Mouse (Mus musculus) hindbrain, postnatal 0 days (tissue): Measurements from ENCODE around the gene Prkaa2. TPM values are rescaled to one million over a fixed set of nuclear protein-coding genes. Genes with fewer than 3 reads are reported as not detected.
A peak's percentile ranks its signal among the peaks of the same experiment; 100 is the strongest.

Source experiments
- ATAC-seq: fragments of 200-750 bp; cut with Nextera tagmentation; 2 replicates; pipeline ENCODE4 v1.8.0; 2017; ENCODE audit warnings: mild to moderate bottlenecking, moderate TSS enrichment, moderate library complexity
- DNase-seq: peaks from one replicate; pipeline ENCODE4 v3.0.0-alpha.2; 2015; ENCODE audit warnings: low spot score
- H3K27ac ChIP-seq: fragments of 300-500 bp; sonication (generic); 2 replicates; pipeline ENCODE4 v1.5.1; 2014; ENCODE audit warnings: mild to moderate bottlenecking
- H3K27me3 ChIP-seq: fragments of 300-500 bp; sonication (generic); 2 replicates; pipeline ENCODE4 v1.6.1; 2014; ENCODE audit warnings: low read length, mixed read lengths; ENCODE audit not compliant: insufficient read depth
- H3K36me3 ChIP-seq: fragments of 300-500 bp; sonication (generic); 2 replicates; pipeline ENCODE4 v1.6.1; 2014; ENCODE audit warnings: low read length, mixed read lengths; ENCODE audit not compliant: insufficient read depth
- H3K4me1 ChIP-seq: fragments of 300-500 bp; sonication (generic); 2 replicates; pipeline ENCODE4 v1.6.1; 2014; ENCODE audit warnings: antibody characterized with exemption, low read length, mixed read lengths; ENCODE audit not compliant: insufficient read depth
- H3K4me2 ChIP-seq: fragments of 300-500 bp; sonication (generic); 2 replicates; pipeline ENCODE4 v1.6.1; 2014; ENCODE audit warnings: low read depth, mild to moderate bottlenecking, low read length, moderate library complexity, mixed read lengths
- H3K4me3 ChIP-seq: fragments of 300-500 bp; sonication (generic); 2 replicates; pipeline ENCODE4 v1.5.1; 2014; ENCODE audit warnings: low read length
- H3K9ac ChIP-seq: fragments of 300-500 bp; sonication (generic); replicated peaks from 2 replicates; pipeline ENCODE4 v1.6.1; 2014; ENCODE audit warnings: mild to moderate bottlenecking, low read length, moderate library complexity, mixed read lengths
- H3K9me3 ChIP-seq: fragments of 300-500 bp; sonication (generic); 2 replicates; pipeline ENCODE4 v1.6.1; 2016; ENCODE audit warnings: low read length, mixed read lengths
- CTCF ChIP-seq: IDR thresholded peaks from 2 replicates; pipeline ENCODE4 v1.5.1; 2016; ENCODE audit warnings: antibody characterized with exemption, control low read depth, low read depth
- WGBS: fragments of 180-500 bp; shearing (Covaris S2); extraction: QIAGEN DNeasy Blood & Tissue Kit; methylation state at CpG from one replicate; pipeline ENCODE4 v1.1.7; 2014; 5-methylcytosine and 5-hydroxymethylcytosine counted together
- polyA plus RNA-seq: library from polyadenylated mRNA; unstranded; fragments of >200 nt; fragmentation: Nextera tagmentation; extraction: Ambion mirVana; gene quantifications from 2 replicates; pipeline ENCODE4 v1.2.1, GENCODE M21; 2015
- total RNA-seq: library from RNA; depleted of rRNA; stranded (reverse); fragments of >200 nt; gene quantifications from 2 replicates; pipeline ENCODE4 v1.2.3, GENCODE M21; 2014

Prkaa2 gene
- total and polyA plus RNA-seq, 2 experiments from 2014 or later, result 13.2 to 16.9 TPM

DNA sequence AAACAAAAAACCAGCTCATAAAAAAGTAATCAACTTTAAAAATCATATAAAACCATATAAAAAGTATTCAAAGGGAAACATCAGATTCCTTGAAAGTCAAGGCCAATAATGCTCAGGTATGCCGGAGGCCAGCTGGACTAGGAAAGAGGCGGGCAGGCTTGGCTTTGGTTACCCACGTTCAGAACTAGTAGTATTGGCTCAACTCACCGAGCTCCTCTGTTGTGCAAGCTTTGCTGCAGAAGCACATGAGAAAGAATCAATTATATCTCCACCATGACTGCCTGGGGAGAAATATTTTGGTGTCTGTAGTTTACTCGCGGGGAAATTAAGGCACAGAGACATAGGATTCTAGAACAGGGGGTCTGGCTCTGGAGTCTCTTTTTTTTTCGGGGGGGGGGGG lies 46.6 kb upstream of the Prkaa2 start:
- Histone ChIP-seq H3K36me3 (no peaks in the 10 kb centered on the region), H3K27me3 (no peaks in the 10 kb centered on the region), H3K27ac (no peak overlapping the region), H3K4me1 (no peaks in the 10 kb centered on the region), H3K9me3 (no peaks in the 10 kb centered on the region), H3K4me2 (peak overlapping the region; percentile 84; the same call in 1 of the 2 replicates), H3K9ac (no peak overlapping the region), H3K4me3 (no peak overlapping the region)
- no peak for TF ChIP-seq CTCF
- ATAC-seq (no peak), DNase-seq (no peak)
- 74% methylated on average over 7 of the region's 7 CpGs for WGBS

DNA sequence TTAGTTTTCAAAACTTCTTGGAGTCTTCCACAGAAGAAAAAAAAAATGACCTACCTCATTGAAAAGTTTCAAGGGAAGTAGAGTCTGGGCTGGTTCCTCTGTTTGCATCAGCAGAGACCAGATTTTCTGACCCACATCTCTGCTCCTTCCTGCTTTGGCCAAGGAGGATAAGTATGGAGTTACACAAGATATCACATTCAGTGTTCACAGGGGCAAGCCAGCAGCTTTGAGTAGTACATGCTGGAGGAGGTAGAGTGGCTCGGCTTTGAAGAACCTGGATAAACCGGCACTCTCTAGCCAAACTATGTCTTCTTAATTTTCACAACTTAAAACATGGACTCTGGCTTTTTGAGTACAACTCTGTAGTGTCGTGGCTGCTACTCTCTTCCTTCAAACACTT lies 43.5 kb upstream of the Prkaa2 start:
- no peak for ATAC-seq
- DNase-seq, result no peak
- Histone ChIP-seq H3K27me3 (no peaks in the 10 kb centered on the region), H3K9ac (no peak overlapping the region), H3K4me3 (no peak overlapping the region), H3K27ac (no peak overlapping the region), H3K36me3 (no peaks in the 10 kb centered on the region), H3K4me1 (no peaks in the 10 kb centered on the region), H3K4me2 (no peak overlapping the region), H3K9me3 (no peaks in the 10 kb centered on the region)
- TF ChIP-seq CTCF, result no peak
- WGBS, result 86% methylated on average over 3 of the region's 3 CpGs

DNA sequence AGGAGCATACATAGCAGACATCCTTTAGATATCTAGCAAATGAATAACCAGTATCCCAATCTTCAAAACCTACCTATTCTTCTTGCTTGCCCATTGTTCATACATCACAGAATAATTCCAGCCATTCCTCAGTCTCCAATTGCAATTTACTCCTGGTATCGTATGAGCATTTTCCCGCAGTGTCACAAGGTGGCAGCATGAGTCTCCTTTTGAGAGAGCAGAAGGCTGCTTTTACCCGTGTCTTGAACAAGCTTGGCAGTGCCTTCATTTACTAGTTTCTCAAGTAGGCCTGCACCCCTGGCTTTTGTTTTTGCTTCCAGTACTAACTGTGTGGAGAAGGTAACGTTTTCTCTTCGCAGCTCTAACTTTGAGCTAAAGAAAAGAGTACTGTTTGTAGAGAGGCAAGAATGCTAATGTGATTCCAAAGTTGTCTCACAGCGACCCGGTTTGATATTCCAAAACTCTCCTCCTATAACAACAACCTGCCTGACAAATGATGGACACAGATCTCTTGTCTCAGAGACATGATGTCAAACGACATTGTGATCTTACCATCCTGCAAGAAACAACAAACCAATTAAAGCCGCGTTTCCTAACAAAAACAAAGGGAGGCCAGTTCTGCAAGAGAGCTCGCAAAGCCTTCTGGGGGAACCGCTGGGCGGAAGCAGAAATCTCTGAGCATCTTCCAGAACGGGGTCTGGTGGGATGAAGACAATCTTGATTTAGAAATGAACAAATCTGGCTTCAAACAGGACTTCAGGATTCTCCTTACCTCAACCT lies 42.4 kb upstream of the Prkaa2 start:
- TF ChIP-seq CTCF, result peak; percentile 94

DNA sequence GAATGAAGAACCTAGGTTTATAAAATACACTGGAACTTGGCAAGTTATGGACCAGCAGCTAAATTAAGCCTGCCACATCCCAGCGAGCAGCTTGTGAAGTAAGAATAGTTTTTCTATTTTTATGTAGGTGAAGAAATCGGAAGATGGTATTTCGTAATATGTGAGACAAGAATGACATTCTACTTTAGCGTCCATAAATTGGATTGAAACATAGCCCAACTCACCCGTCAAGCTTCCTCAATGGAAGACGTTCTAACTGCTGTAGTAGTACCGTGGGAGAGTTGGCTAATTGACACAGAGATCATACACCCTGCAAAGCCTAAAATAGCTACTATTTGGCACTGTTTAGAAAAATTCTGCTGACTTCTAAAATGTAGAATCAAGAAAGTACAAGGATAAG lies 39.8 kb upstream of the Prkaa2 start:
- no peak for TF ChIP-seq CTCF
- Histone ChIP-seq H3K27ac (no peak overlapping the region), H3K9ac (no peak overlapping the region), H3K36me3 (no peaks in the 10 kb centered on the region), H3K4me2 (no peak overlapping the region), H3K9me3 (no peaks in the 10 kb centered on the region), H3K27me3 (no peaks in the 10 kb centered on the region), H3K4me1 (no peaks in the 10 kb centered on the region), H3K4me3 (no peak overlapping the region)
- no peak for ATAC-seq
- no peak for DNase-seq
- WGBS, result 84% methylated on average over 7 of the region's 7 CpGs

More for the DNA sequence above, 42.4 kb upstream of the Prkaa2 start:
- Histone ChIP-seq H3K4me1 (no peaks in the 10 kb centered on the region), H3K4me3 (no peak overlapping the region), H3K27me3 (no peaks in the 10 kb centered on the region), H3K36me3 (no peaks in the 10 kb centered on the region), H3K9me3 (no peaks in the 10 kb centered on the region), H3K9ac (no peak overlapping the region), H3K27ac (no peak overlapping the region), H3K4me2 (no peak overlapping the region)
- DNase-seq (peak; percentile 93), ATAC-seq (peak; percentile 70)
- WGBS, result 39% methylated on average over 14 of the region's 14 CpGs

DNA sequence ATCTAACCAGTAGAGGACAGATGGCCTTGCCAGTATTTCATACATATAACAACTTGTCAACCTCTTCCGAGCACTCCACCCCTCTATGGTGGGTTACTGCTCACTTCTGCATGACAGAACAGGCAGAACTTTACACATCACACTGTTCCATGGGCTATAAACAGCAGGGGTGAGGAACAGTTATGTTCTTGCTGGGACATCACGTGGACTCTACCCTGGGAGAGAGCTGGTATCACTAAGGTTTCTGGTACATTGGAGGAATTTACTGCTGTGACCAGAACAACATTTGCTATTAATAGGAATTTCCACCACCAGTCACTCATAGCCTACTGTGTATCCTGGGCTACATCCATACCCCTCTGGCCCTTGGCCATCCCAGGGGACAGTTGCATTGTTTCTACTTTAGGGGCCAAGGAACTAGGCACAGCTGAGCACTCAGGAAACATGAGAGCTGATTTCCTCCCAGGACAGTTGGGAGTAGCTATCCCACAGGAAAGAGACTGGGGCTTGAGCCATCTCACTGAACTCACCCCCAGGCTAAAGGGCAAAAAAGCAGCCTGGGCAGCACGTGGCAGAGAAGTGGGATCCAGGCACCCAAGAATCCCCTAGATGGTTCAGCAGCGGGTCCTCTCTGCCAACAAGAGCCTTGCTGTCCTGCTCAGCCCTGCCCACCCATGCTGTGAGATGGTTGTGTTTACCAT lies 23.8 kb upstream of the Prkaa2 start:
- Histone ChIP-seq H3K4me1 (no peaks in the 10 kb centered on the region), H3K4me3 (no peak overlapping the region), H3K27ac (no peak overlapping the region), H3K9ac (no peak overlapping the region), H3K4me2 (no peak overlapping the region), H3K36me3 (no peaks in the 10 kb centered on the region), H3K9me3 (no peaks in the 10 kb centered on the region), H3K27me3 (no peaks in the 10 kb centered on the region)
- no peak for TF ChIP-seq CTCF
- WGBS, result 69% methylated on average over 4 of the region's 4 CpGs
- ATAC-seq, result no peak
- DNase-seq, result no peak

DNA sequence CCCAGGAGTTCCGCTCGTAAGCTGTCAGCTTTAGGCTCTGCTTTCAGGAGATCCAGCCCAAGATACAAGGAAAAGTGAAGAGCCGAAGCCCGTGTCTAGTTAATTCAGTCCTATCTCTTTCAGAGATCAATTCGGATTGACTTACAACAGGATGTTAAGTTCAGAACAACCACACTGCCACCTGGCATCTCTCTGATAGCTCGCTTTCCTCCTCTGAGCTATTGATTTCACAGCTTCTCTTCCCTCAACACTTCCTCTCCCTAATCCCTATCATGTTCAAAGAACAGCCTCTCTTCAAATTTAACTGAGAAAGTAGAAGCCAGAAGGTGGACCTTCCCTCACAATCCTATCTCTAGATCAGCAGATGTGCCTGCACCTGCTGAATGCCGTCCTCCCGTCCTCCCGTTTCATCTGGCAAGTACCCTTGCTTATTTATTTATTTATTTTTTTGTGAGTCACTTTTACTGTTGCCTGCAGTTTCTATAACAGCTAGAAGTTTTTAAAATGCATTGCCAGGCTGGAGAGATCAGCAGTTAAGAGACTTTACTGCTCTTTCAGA lies 22.1 kb upstream of the Prkaa2 start:
- no peak overlapping the region for H3K9ac ChIP-seq
- no peak for TF ChIP-seq CTCF
- no peak overlapping the region for H3K4me2 ChIP-seq
- no peak for DNase-seq
- H3K36me3 ChIP-seq, result no peaks in the 10 kb centered on the region
- no peak overlapping the region for H3K4me3 ChIP-seq
- ATAC-seq, result no peak
- no peaks in the 10 kb centered on the region for H3K4me1 ChIP-seq
- no peaks in the 10 kb centered on the region for H3K27me3 ChIP-seq
- no peak overlapping the region for H3K27ac ChIP-seq
- 83% methylated on average over 9 of the region's 9 CpGs for WGBS
- H3K9me3 ChIP-seq, result no peaks in the 10 kb centered on the region
